Mouse (Mus musculus) cerebellum, adult 18-20 months (tissue): ENCODE data around the gene Mybpc2.
A peak's percentile ranks its signal among the peaks of the same experiment; 100 is the strongest.

Experiments used
- DNase-seq, 2 experiments: peaks; one replicate each; pipeline ENCODE4 v3.0.0; 2021

The Mybpc2 gene

DNA sequence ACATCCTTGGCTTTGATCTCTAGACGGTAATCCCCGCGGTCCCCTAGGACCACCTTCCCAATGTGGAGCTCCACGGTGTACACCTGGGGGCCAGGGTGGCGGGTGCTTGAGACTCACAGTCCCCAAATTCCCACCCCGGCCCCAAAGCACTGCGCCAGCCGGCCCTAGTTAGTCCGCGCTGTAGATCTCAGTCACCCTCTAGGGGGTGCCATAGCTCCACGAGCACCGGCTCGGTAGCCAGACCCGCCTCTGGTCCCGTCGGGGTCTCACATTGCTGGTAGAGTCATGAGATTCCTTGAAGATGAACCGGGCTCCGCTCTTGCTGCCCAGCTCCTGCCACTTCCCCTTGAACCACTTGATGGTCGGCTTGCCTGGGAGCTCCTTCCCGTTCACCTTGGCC is 2.7 kb downstream of the Mybpc2 start:
- DNase-seq = peak; percentile 73 to 84

DNA sequence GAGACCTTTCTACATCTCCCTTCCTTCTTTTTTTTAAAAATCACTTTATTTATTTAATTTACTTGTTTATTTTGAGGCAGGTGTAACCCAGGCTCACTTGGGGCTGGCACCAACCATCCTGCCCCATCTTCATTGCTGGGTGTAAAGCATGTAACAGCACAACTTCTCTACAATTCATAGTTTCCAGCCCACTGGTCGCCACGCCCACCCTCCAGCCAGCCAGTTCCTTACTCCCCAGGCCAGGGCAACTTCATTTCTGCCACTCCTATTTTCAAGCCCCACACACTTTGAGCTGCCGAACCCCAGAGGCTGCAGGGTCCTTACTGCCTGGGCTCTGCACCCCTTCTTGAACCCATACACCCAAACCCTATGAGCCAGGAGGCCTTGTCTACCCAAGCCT is 3.5 kb downstream of the Mybpc2 start:
- no peak for DNase-seq

DNA sequence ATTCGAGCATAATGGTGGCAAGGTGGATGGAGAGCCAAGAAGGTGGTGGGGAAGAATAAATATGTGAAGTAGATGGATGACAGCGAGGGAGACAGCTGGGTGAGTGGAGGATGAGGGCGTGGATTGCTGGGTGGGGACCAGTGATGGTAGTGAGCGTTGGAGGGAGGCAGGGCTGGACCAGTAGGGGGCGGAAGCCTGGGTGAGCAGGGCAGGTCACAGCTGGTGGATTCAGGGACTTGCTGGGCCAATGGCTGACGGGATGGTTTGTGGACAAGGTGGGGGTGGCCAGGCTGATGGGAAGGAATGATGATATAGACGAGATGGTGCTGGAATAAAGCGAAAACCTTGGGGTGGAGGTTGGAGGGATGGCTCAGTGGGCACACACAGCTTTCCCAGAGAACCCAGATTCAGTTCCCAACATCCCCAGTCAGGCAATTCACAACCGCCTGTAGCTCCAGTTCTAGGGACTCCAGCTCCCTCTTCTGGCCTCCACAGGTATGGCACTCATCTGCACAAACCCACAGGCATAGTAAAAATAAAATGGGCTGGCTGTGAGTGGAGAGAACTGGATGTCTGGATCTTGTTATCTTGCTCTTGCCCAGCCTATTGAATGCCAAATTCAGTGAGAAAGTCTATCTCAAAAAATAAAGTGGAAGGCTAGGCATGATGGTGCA is 5.1 kb downstream of the Mybpc2 start:
- peak in 1 of 2 experiments; percentile 7 for DNase-seq

DNA sequence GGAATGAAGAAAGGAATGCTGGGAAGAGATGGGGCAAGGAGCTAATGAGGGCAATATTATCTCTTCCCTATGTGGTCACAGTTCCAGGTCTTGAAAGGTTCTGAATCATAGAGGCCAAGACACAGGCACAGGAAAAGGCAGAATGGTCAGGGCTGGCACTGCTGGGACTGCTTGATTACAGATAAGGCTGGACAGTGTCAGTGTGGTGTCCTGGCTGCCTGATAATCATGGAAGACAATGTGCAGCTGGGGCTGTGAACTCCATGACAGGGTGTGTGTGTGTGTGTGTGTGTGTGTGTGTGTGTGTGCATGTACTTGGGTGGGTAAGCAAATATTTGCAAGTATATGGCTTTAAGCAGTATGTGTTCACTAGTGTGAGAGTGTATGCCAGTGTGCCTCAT is 17.0 kb downstream of the Mybpc2 start:
- DNase-seq = no peak

DNA sequence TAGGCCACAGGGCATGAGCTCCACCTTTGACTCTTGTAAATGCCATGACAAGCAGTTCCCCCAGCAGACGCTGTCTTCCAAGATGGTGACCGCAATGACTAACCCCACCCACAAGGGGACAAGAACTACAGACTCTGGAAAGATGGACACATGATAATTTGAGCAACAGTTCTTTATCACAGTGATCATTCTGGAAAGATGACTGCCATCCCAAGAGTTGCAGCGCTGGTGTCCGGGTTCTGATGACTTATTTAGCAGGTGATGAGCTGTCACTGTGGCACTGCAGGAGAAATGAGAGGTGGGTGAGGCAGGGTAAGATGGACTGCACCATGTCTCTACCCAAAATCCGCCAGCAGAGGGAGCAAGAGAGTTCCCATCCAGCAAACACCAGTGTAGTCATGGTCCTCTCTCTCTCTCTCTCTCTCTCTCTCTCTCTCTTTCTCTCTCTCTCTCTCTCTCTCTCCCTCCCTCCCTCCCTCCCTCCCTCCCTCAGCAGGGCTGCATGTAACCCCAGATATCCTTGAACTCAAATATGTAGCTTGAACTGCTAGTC is 22.8 kb downstream of the Mybpc2 start:
- peak; percentile 75 to 84 for DNase-seq

DNA sequence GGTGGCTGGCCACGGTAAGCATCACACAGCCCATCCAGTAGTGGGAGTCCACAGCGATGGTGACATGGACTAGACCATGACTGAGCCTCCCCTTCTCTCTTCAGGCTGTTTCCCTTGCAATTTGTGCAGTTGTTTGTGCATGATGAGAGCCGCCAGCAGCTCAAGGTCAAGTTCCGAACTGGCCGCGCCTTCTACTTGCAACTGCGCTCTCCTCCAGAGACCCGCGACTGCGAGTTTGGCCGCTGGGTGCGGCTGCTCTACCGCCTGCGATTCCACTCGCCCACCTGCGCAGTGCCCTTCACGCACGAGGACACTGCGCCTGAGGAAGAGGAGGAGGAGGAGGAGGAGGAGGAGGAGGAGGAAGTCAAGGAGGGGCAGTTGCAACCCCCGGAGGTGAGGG is 24.4 kb downstream of the Mybpc2 start:
- DNase-seq = no peak

DNA sequence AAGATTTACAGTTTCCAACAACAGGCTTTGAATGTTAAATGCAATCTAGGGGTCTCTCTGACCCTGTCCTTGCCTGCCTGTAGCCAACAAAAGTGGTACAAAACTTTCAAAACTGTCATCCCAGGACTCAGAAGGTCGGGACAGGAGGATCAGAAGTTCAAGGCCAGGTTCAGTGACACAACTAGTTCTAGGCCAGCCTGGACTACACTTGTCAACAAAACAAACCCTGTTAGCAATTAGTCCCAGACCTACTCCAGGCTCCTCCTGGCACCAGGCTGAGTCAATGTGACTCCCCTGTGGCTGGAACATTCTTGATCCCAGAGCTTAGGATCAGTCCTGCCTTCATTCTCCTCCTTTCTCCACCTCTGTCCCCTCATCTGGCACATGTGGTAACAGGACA is 25.5 kb downstream of the Mybpc2 start:
- no peak for DNase-seq

DNA sequence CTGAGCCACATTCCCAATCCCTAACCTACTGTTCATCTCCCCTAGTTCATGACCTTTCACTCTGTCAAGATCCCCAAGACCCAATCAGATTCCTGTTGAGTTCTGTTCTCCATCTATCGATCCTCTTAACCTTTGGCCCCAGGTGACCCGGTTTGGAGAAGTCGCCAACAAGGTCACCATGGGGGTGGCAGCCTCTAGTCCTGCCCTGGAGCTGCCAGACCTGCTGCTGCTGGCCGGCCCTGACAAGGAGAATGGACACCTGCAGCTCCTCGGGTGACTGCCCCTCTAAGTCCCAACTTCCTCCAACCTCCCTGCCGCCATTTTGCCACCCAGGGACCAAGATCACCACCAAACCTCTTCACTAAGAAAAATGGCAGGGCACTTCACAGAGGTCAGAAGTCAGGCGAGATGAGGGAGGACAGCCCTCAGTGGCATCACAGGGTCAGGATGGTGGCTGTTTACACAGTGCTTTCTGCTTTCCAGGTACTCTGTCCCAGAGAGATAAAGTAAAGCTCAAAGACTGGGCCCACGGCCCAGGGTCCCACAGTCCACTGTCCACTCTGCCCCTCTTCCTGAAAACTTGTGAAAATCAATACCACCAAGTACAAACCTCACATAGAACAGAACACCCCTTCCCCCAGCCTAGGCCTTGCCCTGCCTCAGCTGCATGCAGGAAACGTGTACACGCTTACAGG is 26.9 kb downstream of the Mybpc2 start:
- no peak for DNase-seq

DNA sequence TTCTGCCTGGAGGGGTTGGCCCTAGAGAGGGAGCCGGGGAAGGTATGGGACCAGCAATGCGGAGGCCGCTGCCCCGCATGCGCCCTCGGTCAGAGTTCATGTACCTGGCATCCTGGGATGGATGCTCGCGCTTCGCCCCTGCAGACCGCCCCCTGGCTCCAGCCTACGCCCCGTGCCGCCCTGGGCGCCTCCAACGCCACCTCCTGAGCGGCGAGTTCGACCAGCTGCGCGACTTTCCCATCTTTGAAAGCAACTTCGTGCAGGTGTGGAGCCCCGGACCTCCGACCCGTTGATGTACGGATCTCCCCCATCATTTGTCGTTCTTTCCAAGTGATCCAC is 27.7 kb downstream of the Mybpc2 start:
- DNase-seq = no peak

DNA sequence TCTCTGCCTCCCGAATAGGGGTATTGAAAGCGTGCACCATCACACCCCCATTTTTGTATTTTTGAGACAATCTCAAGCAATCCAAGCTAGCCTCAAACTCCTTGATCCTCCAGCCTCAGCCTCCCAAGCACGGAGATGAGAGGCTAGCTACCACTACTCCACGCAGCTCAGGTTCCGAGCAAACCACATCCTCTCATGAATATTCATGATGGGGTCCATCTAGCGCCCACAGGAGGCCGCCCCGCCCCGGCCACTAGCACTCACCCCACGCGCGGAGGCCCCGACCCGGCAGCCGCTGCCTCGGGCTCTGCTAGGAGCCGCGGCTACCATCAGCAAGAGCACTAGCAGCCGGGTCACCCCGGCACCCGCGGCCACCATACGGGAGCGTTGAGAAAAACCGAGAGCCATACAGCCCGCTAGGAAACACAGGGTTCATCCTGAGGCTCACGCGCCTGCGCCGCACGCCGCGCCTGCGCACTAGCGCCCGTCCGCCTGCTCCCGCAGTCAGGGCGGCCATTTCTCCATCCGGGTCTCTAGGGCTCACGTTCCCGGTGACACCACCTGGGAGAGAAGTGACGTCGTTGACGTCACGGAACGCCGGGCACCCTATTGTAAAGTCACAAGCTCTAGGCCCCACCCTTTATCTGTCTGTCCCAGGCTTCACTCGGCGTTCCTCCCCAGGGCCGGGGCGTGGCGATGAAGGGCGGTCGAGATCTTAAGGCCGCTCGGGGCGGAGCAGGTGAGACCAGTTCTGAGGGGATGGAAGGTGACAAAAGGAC is 28.3 kb downstream of the Mybpc2 start, which contains the start of the genes Emc10 and Fam71e1:
Emc10 (minus strand) TSS at position 538 of the 779 bp plus-strand sequence.
Fam71e1 (plus strand) TSS at position 590 of the 779 bp plus-strand sequence.
- DNase-seq = peak; percentile 98 to 99

DNA sequence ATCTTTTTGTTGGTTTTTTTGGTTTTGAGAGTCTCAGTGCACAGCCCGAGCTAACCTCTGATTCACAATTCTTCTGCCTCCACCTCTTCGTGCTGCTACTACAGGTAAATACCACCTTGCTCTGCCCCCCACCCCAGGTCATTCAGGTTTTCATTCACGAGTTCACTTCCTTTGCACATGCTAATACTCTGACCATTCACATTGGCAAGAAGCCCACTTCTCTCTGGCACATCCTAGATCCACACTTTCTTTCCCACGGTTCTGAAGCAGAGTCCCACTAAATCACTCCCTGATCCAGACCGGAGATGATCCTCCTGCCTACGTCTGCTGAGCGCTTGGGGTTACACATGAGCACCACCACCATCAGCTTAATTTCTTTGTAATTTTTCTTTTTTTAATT is 29.4 kb downstream of the Mybpc2 start:
- no peak for DNase-seq

DNA sequence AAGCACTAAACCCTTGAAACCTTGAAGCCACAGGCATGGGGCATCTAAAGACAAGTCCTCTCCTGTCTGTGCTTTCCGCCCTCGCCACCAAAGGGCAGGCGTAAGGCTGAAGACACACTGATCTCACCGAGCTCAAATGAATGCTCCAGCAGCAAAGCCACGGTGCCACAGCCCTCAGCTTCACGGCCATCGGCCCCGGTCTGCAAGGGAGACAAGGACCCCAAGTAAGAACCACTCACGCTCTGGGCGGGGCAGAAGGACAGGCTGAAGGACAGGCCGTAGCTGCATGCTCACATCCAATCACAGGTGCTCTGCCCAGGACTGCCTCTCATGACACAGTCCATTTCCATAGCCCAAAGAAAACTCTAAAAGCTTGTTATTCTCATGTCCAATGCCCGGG is 29.8 kb downstream of the Mybpc2 start:
- DNase-seq = no peak

DNA sequence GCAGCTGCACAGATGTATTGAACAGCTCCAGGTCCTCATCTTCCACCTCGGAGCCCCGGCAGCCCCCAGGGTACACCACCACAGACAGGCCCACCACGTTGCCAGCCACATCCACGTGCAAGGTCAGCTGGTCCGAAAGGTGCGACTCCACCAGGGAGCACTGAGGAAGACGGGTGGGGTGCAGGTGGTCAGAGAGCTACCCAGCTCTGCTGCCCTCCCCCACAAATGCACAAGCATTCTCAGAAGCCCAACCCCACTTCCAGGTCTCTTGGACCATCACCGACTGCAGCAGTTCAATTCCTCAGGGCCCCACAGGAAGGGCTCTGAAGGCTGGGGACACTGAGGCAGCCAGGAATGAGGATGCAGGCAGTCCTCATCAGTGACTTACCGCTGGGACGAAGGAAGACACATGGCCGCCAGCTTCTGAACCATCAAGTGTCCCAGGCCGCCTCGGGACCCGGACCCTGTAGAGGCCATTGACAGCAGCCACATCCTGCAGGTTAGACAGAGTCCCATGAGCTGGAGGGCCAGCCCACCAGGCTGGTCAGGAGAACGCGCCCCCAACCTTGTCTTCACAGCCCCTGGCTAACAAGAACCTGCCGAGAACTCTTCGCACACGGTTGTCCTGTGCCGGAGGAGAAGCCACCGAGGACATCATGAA is 32.2 kb downstream of the Mybpc2 start:
- DNase-seq = no peak

DNA sequence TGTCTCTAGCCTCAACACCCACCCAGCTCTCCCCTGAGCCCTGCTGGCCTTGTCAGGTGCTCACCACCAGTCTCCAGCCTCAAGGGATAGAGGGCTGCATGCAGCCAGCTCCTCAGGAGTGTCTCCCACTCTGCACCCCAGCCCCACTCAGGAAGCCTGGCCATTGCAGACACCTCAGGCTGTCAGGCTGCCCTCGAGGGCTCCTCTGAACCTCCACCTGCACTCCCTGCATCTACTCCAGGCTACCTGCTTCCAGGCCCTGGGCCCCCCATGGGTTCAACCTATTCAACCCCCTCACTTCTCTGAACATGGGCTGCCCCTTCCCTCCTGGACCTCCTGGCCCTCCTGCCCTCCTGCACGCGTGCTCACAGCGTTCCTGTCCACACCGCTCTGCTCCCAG is 33.1 kb downstream of the Mybpc2 start:
- no peak for DNase-seq

DNA sequence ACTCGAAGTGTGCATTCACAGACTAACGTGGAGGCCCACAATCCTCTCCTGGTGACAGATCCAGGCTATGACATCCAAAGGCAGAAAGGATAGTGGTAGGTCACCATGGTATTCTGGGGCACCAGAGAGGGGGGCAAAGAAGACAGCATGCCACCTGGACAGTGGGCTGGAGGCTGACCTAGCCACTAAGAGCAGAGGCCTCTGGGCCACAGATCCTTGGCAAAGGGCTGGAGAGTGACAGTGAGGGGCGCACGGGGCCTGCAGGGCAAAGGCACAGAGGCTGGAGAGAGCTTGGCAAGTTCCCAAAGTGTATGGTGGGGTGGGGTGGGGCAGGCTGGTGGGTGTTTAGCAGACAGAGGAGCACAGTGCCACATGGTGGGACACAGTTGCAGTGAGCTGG is 34.2 kb downstream of the Mybpc2 start:
- DNase-seq = no peak

DNA sequence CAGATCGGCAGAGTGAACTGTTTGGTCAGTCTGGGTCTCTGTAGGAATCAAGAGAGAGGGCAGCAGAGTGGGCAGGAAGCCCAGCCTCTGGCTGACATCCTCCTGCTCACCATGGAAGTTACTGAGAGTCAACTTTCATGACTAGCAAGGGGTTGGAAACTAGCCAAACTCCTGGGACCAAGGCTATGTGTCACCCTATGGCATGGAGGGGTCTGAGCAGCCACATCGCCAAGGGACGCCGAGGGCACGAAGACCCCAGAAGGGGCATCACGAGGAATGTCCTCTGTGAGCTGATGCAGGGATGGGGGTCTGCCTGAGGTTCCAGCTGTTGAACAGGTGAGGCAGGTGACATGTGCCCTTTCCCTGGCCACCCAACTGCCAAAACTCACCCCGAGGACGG is 35.9 kb downstream of the Mybpc2 start:
- peak in 1 of 2 experiments; percentile 10 for DNase-seq

DNA sequence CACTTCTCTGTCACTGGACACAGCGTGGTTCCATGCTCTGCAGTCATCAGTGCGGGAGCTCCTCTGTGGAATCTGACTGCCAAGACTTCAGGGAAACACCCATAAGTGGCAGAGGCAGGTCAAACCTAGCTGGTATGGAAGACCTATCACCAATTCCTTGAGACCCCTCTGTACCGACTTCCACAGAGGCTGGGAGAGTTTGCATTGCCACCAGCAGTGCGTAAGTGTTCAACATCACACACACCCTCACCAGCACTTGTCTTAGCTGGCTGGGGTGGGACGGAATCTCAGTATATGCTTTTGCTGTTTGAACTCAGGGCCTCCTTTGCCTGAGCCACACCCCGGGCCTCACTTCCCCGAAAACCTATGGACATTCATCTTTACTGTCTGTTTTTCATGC is 36.5 kb downstream of the Mybpc2 start:
- no peak for DNase-seq

DNA sequence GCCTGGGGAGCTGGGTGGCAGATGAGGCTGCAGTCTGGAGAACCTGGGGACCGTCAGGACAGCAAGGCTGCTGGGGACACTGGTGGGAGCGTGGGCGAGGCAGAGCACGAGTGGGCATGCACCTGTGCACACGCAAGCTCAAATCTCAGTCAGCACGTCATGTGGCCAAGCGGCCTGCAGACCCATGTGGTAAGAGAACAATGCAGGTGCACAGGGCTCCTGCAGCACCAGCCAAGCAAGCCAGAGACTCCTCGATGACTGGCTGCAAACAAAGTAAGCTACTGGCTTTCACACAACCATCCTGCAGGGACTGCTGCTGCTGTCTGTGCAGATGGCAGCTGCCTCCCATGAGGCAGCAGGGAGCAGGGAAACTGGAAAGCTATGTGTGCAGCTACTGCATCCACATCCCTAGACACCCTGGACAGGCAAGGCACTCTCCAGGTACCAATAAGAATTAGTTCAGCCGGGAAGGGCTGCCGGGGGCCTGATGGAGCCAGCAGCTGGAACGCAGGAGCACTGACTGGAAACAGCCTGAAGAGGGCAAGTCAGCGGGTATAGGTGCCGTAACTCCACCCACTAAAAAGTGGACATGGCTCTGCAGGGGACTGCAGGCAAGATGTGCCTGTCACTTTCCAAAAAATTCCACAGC is 37.4 kb downstream of the Mybpc2 start:
- peak in 1 of 2 experiments; percentile 10 for DNase-seq

DNA sequence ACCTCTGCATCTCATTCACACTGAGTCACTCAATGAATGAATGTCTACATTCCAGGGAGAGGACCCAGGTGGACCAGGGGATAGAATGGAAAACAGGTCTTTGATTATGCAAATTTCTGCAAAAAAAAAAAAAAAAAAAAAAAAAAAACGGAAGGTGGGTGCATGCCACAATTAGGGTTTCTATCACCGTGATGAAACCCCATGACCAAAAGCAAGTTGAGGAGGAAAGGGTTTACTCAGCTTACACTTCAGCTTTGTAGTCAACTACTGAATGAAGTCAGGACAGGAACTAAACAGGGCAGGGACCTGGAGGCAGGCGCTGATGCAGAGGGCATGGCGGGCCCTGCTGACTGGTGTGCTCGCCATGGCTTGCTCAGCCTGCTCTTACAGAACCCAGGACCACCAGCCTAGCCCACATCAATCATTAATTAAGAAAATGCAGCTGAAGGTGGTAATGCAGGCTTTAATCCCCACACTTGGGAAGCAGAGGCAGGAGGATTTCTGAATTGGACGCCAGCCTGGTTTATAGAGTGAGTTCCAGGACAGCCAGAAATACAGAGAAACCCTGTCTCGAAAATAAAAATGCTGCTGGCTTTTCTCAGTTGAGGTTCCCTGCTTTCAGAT is 38.8 kb downstream of the Mybpc2 start:
- no peak for DNase-seq

DNA sequence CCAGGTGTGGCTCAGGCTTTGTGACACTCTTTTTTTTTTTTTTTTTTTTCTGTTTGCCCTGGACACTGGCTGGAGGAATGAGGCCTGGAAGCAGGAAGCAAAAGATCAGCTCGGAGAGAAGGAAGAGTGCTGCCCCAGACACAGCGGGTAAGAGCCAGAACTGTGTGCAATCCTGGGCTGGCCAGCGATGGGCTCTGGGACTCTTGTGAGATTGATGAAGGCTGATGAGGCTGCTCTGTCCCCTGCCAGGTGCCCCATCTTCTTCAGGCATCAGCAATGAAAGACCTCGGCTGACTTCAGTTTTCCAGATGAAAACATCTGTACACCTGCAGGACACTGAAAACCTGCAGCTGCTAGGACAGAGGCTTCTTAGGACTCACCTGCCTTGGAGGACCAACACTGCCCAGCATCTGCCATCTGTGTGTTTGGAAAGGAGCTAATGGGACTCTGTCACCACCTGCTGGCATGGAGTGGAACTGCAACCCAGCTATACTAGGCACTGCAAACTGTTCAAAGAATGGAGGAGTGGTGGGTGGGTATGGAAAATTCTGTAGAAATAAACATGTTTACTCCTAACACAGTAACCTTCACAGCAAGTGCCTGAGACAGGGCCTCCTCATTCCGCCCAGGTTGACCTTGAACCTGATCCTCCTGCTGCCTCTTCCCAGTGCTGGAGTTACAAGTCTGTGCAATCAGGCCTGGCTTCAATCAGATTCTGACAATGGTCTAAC is 39.5 kb downstream of the Mybpc2 start:
- peak; percentile 83 to 87 for DNase-seq

DNA sequence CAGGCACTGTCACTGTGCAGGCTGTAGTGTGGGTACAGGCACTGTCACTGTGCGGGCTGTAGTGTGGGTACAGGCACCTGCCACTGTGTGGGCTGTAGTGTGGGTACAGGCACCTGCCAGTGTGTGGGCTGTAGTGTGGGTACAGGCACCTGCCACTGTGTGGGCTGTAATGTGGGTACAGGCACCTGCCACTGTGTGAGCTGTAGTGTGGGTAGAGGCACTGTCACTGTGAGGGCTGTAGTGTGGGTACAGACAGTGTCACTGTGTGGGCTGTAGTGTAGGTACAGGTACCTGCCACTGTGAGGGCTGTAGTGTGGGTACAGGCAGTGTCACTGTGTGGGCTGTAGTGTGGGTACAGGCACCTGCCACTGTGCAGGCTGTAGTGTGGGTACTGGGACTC is 40.3 kb downstream of the Mybpc2 start:
- no peak for DNase-seq
